Mouse (Mus musculus) intestine, embryonic 16.5 days (tissue): ENCODE data around the gene F11. TPM values are rescaled to one million over a fixed set of nuclear protein-coding genes. Genes with fewer than 3 reads are reported as not detected.

Experiments used
- ATAC-seq: fragments of 200-750 bp; cut with Nextera tagmentation; 2 replicates; pipeline ENCODE4 v1.8.0; 2017; ENCODE audit warnings: moderate TSS enrichment, moderate library complexity
- H3K27ac ChIP-seq: fragments of 300-500 bp; sonication (generic); 2 replicates; pipeline ENCODE4 v1.5.1; 2014; ENCODE audit warnings: mild to moderate bottlenecking, low read length
- H3K27me3 ChIP-seq: fragments of 300-500 bp; sonication (generic); replicated peaks from 2 replicates; pipeline ENCODE4 v1.6.1; 2014; ENCODE audit warnings: low read length, control low read depth, mixed read lengths; ENCODE audit not compliant: control insufficient read depth, insufficient read depth
- H3K36me3 ChIP-seq: fragments of 300-500 bp; sonication (generic); 2 replicates; pipeline ENCODE4 v1.6.1; 2014; ENCODE audit warnings: low read length, control low read depth; ENCODE audit not compliant: control insufficient read depth, insufficient read depth
- H3K4me1 ChIP-seq: fragments of 300-500 bp; sonication (generic); 2 replicates; pipeline ENCODE4 v1.6.1; 2014; ENCODE audit warnings: low read length, control low read depth, mixed read lengths; ENCODE audit not compliant: control insufficient read depth, insufficient read depth
- H3K4me2 ChIP-seq: fragments of 300-500 bp; sonication (generic); 2 replicates; pipeline ENCODE4 v1.6.1; 2014; ENCODE audit warnings: low read depth, low read length, control low read depth
- H3K4me3 ChIP-seq: fragments of 300-500 bp; sonication (generic); 2 replicates; pipeline ENCODE4 v1.5.1; 2014; ENCODE audit warnings: mild to moderate bottlenecking, low read length
- H3K9ac ChIP-seq: fragments of 300-500 bp; sonication (generic); 2 replicates; pipeline ENCODE4 v1.6.1; 2014; ENCODE audit warnings: low read depth, low read length
- H3K9me3 ChIP-seq: fragments of 300-500 bp; sonication (generic); 2 replicates; pipeline ENCODE4 v1.6.1; 2016; ENCODE audit warnings: low read length, control low read depth; ENCODE audit not compliant: control insufficient read depth
- WGBS: fragments of 180-500 bp; shearing (Covaris S2); extraction: QIAGEN DNeasy Blood & Tissue Kit; methylation state at CpG from one replicate; pipeline ENCODE4 v1.1.7; 2014; 5-methylcytosine and 5-hydroxymethylcytosine counted together
- polyA plus RNA-seq: library from polyadenylated mRNA; unstranded; fragments of >200 nt; fragmentation: Nextera tagmentation; extraction: Ambion mirVana; gene quantifications from 2 replicates; pipeline ENCODE4 v1.2.1, GENCODE M21; 2015

Gene F11
- polyA plus RNA-seq, 1 experiment from 2014 or later: 0.72 TPM

- Histone ChIP-seq H3K9ac (no peak overlapping the region), H3K4me1 (no peaks in the 10 kb centered on the region), H3K4me3 (no peak overlapping the region), H3K36me3 (no peaks in the 10 kb centered on the region), H3K9me3 (no peaks in the 10 kb centered on the region), H3K27me3 (no peaks in the 10 kb centered on the region), H3K27ac (no peak overlapping the region), H3K4me2 (no peak overlapping the region)
- ATAC-seq: no peak
- WGBS: 51% methylated on average over 3 of the region's 3 CpGs
Observed at GRCm38 (mm10) chr8:45277453-45277852, 15.6 kb upstream of the F11 start.

- 64% methylated on average over 4 of the region's 4 CpGs for WGBS
- H3K9ac ChIP-seq: no peak overlapping the region
- H3K4me3 ChIP-seq: no peak overlapping the region
- H3K27me3 ChIP-seq: no peaks in the 10 kb centered on the region
- H3K36me3 ChIP-seq: no peaks in the 10 kb centered on the region
- no peak overlapping the region for H3K4me2 ChIP-seq
- no peaks in the 10 kb centered on the region for H3K9me3 ChIP-seq
- H3K4me1 ChIP-seq: no peaks in the 10 kb centered on the region
- no peak for ATAC-seq
- no peak overlapping the region for H3K27ac ChIP-seq
Observed at GRCm38 (mm10) chr8:45274317-45274716, 12.5 kb upstream of the F11 start.

- H3K4me2 ChIP-seq: no peak overlapping the region
- no peak overlapping the region for H3K4me3 ChIP-seq
- H3K27me3 ChIP-seq: no peaks in the 10 kb centered on the region
- H3K9ac ChIP-seq: no peak overlapping the region
- H3K36me3 ChIP-seq: no peaks in the 10 kb centered on the region
- ATAC-seq: no peak
- no peaks in the 10 kb centered on the region for H3K9me3 ChIP-seq
- H3K27ac ChIP-seq: no peak overlapping the region
- no peaks in the 10 kb centered on the region for H3K4me1 ChIP-seq
Observed at GRCm38 (mm10) chr8:45269056-45269455, 7.2 kb upstream of the F11 start.

DNA sequence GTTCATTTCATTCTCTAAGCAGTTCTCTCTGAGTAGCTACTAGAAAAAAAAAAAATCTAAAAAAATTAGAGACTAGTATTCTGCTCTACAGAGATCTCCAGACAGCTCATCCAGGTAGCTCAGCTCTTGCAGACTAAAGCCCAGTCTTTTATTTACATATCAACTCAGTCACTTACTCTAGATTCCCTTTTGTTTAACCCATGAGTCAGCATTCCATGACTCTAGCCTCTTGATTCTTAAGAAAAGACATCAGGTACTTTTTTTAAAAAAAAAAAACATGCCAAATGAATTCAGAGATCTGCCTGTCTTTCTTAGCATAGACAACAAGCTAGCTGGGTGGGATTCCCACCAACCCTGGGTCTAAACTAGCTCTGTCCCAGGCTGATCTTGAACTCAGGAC lies 6.7 kb upstream of the F11 start:
- Histone ChIP-seq H3K9ac (no peak overlapping the region), H3K36me3 (no peaks in the 10 kb centered on the region), H3K9me3 (no peaks in the 10 kb centered on the region), H3K27ac (no peak overlapping the region), H3K4me2 (no peak overlapping the region), H3K4me3 (no peak overlapping the region), H3K4me1 (no peaks in the 10 kb centered on the region), H3K27me3 (no peaks in the 10 kb centered on the region)
- ATAC-seq: no peak

GRCm38 (mm10) chr8:45267611-45268391 lies 6.0 kb upstream of the F11 start:
- Histone ChIP-seq H3K27ac (no peak overlapping the region), H3K9me3 (no peaks in the 10 kb centered on the region), H3K36me3 (no peaks in the 10 kb centered on the region), H3K4me1 (no peaks in the 10 kb centered on the region), H3K27me3 (no peaks in the 10 kb centered on the region), H3K9ac (no peak overlapping the region), H3K4me3 (no peak overlapping the region), H3K4me2 (no peak overlapping the region)
- ATAC-seq: no peak
- 58% methylated on average over 4 of the region's 4 CpGs for WGBS

- H3K4me2 ChIP-seq: no peak overlapping the region
- no peaks in the 10 kb centered on the region for H3K36me3 ChIP-seq
- H3K4me3 ChIP-seq: no peak overlapping the region
- ATAC-seq: no peak
- H3K9ac ChIP-seq: no peak overlapping the region
- no peaks in the 10 kb centered on the region for H3K9me3 ChIP-seq
- H3K27ac ChIP-seq: no peak overlapping the region
- no peaks in the 10 kb centered on the region for H3K27me3 ChIP-seq
- WGBS: 51% methylated on average over 8 of the region's 8 CpGs
- H3K4me1 ChIP-seq: no peaks in the 10 kb centered on the region
Observed at GRCm38 (mm10) chr8:45266993-45267392, 5.2 kb upstream of the F11 start.

- H3K4me1 ChIP-seq: no peaks in the 10 kb centered on the region
- H3K9ac ChIP-seq: no peak overlapping the region
- 77% methylated on average over 4 of the region's 4 CpGs for WGBS
- H3K9me3 ChIP-seq: no peaks in the 10 kb centered on the region
- H3K36me3 ChIP-seq: no peaks in the 10 kb centered on the region
- ATAC-seq: peak; percentile 86
- H3K4me2 ChIP-seq: no peak overlapping the region
- H3K4me3 ChIP-seq: no peak overlapping the region
- H3K27ac ChIP-seq: no peak overlapping the region
- H3K27me3 ChIP-seq: no peaks in the 10 kb centered on the region
Observed at GRCm38 (mm10) chr8:45264918-45265317, 3.1 kb upstream of the F11 start.

DNA sequence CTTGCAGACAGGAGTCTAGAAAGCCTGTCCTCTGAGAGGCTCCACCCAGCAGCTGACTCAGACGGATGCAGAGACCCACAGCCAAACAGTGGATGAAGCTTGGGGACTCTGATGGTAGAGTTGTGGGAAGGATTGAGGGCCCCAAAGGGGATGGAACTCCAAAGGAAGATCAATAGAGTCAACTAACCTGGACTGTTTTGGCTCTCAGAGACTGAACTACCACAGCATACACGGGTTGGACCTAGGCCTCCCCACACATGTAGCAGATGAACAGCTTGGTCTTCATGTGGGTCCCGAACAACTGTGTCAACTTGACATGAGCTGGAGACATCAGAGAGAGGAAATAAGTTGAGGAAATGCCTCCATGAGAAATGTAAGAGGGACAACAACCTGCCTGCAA lies 1.0 kb upstream of the F11 start:
- Histone ChIP-seq H3K9ac (no peak overlapping the region), H3K27me3 (no peaks in the 10 kb centered on the region), H3K27ac (no peak overlapping the region), H3K4me2 (no peak overlapping the region), H3K4me3 (no peak overlapping the region), H3K9me3 (no peaks in the 10 kb centered on the region), H3K4me1 (no peaks in the 10 kb centered on the region), H3K36me3 (no peaks in the 10 kb centered on the region)
- no peak for ATAC-seq
- WGBS: 86% methylated on average over 3 of the region's 3 CpGs

DNA sequence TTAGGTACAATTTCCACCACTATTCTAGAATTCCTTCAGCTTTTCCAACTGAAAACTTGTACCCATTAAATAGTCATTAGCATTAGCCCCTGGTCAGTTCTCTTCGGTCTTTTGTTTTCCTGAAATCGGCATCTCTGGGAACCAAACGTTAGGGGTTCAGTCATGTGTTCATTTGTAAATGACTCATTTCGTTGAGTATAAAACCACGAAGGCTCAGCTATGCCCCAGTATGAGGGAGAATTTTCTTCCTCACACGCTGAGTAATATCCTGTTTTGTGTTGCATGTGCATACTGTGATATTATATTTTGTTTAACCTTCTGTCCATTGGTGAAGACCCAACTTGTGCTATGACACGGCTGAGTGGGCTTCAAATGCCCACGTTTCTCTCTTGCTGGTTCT lies 3.4 kb downstream of the F11 start:
- no peak overlapping the region for H3K27ac ChIP-seq
- no peak overlapping the region for H3K4me3 ChIP-seq
- H3K4me1 ChIP-seq: no peaks in the 10 kb centered on the region
- H3K9ac ChIP-seq: no peak overlapping the region
- 81% methylated on average over 8 of the region's 8 CpGs for WGBS
- H3K27me3 ChIP-seq: no peaks in the 10 kb centered on the region
- no peak overlapping the region for H3K4me2 ChIP-seq
- no peaks in the 10 kb centered on the region for H3K9me3 ChIP-seq
- H3K36me3 ChIP-seq: no peaks in the 10 kb centered on the region
- no peak for ATAC-seq

DNA sequence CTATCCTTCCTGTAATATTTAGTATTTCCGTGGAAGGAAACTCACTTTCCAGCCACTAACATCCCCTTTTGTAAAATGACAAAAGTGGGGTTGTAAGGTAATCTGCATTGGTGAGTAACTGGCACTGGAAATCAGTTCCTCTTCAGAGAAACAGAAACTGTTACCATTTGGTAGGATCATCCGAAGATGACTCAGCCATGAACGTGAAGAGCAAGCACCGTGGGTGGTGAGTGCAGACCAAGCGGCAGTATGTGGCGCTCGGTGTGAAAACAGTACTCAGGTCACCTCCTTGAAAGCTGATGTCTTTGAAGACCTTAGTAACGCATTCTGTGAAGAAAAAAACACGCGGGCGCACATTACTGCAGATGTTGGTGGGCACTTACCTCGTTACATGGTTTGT lies 6.8 kb downstream of the F11 start:
- Histone ChIP-seq H3K4me3 (no peak overlapping the region), H3K36me3 (no peaks in the 10 kb centered on the region), H3K4me1 (no peaks in the 10 kb centered on the region), H3K9me3 (no peaks in the 10 kb centered on the region), H3K9ac (no peak overlapping the region), H3K27me3 (no peaks in the 10 kb centered on the region), H3K4me2 (no peak overlapping the region), H3K27ac (no peak overlapping the region)
- no peak for ATAC-seq
- 84% methylated on average over 12 of the region's 12 CpGs for WGBS
